Mouse (Mus musculus) bone marrow macrophage, adult 2 months (primary cell): ENCODE data around the gene Six5. TPM values are rescaled to one million over a fixed set of nuclear protein-coding genes. Genes with fewer than 3 reads are reported as not detected.
A peak's percentile ranks its signal among the peaks of the same experiment; 100 is the strongest.

Experiments used
- H3K27ac ChIP-seq: 2 replicates; pipeline ENCODE4 v1.5.1; 2012; ENCODE audit warnings: low read depth, low read length; ENCODE audit not compliant: insufficient read depth
- H3K4me1 ChIP-seq: 2 replicates; pipeline ENCODE4 v1.6.1; 2012; ENCODE audit warnings: low read length; ENCODE audit not compliant: control insufficient read depth, insufficient read depth
- H3K4me3 ChIP-seq: 2 replicates; pipeline ENCODE4 v1.5.1; 2012; ENCODE audit warnings: mild to moderate bottlenecking, low read length, moderate library complexity; ENCODE audit not compliant: insufficient read depth
- CTCF ChIP-seq: IDR thresholded peaks from 2 replicates; pipeline ENCODE4 v1.5.1; 2012; ENCODE audit warnings: low read depth, mild to moderate bottlenecking, low read length, moderate library complexity
- POLR2A ChIP-seq: IDR thresholded peaks from 2 replicates; pipeline ENCODE4 v1.6.1; 2012; ENCODE audit warnings: mild to moderate bottlenecking, low read depth, low read length, borderline replicate concordance
- polyA plus RNA-seq: library from polyadenylated mRNA; stranded (reverse); fragments of >200 nt; gene quantifications from 2 replicates; pipeline ENCODE4 v1.2.4, GENCODE M21; 2012; ENCODE audit not compliant: missing spikeins, insufficient read depth, insufficient read length

Six5 gene
- polyA plus RNA-seq, 1 experiment: 0.36 TPM

DNA sequence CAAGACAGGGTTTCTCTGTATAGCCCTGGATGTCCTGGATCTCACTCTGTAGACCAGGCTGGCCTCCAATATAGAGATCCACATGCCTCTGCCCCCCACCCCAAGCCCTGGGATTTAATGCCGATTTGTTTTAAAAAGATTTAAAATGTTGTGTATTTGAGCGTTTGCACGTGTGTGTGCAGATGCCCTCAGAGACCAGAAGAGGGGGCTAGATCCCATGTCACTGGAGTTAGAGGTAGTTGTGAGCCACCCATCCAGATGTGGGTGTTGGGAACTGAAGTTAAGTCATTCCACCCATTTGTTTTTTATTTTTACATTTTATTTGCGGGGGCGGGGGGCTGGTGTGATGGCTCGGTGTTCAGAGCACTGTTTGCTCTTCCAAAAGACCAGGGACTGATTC lies 19.9 kb upstream of the Six5 start:
- TF ChIP-seq POLR2A: no peak
- no peak for TF ChIP-seq CTCF
- H3K4me3 ChIP-seq: no peak overlapping the region
- no peak overlapping the region for H3K27ac ChIP-seq
- peaks cover 9% of the 10 kb centered on the region for H3K4me1 ChIP-seq

DNA sequence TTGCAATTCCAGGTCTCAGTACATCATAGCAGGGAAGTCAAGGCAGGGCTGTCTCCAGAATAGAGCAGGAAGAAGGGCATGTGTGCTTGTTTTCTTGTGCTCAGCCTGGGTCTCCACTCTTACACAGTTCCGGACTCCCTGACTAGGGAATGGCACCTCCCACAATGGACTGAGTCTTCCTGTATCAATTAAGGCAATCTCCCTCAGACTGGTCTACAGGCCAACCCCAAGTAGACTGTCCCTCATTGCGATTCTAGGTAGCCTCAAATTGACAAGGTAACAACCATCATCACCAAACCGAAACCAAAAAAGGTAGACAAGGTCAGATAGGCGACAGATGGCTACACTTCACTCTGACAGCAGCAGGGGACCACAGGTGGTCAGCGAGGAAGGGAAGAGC lies 19.2 kb upstream of the Six5 start:
- TF ChIP-seq CTCF (no peak), POLR2A (no peak)
- Histone ChIP-seq H3K4me1 (peaks cover 9% of the 10 kb centered on the region), H3K27ac (no peak overlapping the region), H3K4me3 (peak overlapping the region; percentile 42; the same call in 1 of the 2 replicates)

DNA sequence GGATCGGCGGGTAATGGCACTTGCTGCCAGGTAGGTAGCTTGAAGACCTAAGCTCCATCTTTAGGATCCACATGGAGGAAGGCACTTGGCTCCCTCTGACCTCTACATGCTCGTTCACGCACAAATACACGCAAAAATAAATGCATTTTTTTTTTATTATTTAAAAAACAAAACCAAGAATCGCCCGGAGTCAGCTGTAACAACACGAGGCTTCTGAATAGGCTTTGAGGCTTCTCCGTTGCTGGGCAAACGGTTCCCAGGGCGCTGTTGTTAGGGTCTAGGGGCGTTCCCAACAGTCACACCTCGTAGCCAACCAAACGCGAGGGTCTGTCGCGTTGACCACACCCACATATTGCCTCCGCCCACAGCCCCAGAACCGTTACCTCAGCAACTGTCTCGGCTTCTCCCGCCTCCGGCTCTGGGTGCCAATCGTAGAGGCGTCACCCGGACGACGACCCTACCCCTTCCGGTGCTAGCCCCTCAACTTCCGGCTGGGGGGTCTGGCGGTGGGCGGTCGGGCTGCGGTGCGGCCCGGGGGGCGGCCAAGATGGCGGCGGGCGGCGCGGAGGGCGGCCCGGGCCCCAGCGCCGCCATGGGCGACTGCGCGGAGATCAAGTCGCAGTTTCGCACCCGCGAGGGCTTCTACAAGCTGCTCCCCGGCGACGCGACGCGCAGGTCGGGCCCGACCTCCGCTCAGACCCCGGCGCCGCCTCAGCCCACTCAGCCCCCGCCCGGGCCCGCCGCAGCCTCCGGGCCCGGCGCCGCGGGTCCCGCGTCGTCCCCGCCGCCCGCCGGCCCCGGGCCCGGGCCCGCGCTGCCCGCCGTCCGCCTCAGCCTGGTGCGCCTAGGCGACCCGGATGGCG lies 18.4 kb upstream of the Six5 start, which contains the start of gene Dmwd:
TSS of gene Dmwd (plus strand) at position 505 of the 863 bp plus-strand sequence.
- Histone ChIP-seq H3K27ac (no peak within 1 kb of the TSS), H3K4me3 (peak within 1 kb of the TSS; percentile 42), H3K4me1 (peaks cover 9% of the 10 kb centered on the region)
- TF ChIP-seq POLR2A: no peak
- no peak for TF ChIP-seq CTCF

DNA sequence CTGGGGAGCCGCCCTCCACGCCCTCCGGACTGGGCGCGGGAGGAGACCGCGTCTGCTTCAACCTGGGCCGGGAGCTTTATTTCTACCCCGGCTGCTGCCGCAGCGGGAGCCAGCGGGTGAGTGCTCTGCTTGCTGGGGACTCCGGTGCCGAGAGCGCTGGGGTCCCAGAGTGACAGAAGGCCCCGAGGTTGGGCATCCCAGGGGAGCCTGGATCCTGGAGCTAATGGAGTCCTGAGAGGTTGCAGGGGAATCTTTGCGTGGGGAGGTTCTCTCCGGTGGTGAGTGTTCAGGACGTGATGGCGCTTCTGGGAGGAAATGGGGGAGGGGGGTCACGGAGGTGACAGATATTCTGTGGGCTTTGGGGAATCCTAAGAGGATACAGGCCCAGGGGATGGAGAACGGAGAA lies 17.8 kb upstream of the Six5 start:
- H3K4me1 ChIP-seq: peaks cover 9% of the 10 kb centered on the region
- TF ChIP-seq POLR2A (no peak), CTCF (no peak)
- peak overlapping the region; percentile 42 for H3K4me3 ChIP-seq
- no peak overlapping the region for H3K27ac ChIP-seq

DNA sequence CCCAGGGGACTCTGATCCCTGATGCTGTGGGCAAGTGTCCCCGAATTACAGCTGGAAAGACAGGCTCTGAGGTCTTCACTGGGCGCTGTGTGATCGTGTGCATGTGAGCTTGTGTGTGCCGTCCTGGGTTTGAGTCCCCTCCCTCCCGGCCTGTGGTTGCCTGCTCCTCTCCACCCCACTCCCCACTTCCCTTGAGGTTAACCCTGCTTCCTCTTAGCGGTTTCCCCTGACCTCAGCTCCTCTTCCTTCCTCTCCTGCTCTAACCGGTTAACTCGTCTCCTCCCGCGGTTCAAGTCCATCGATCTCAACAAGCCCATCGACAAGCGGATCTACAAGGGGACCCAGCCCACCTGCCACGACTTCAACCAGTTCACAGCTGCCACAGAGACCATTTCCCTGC lies 16.6 kb upstream of the Six5 start:
- H3K4me1 ChIP-seq: peaks cover 9% of the 10 kb centered on the region
- no peak for TF ChIP-seq POLR2A
- TF ChIP-seq CTCF: no peak
- no peak overlapping the region for H3K4me3 ChIP-seq
- H3K27ac ChIP-seq: no peak overlapping the region

DNA sequence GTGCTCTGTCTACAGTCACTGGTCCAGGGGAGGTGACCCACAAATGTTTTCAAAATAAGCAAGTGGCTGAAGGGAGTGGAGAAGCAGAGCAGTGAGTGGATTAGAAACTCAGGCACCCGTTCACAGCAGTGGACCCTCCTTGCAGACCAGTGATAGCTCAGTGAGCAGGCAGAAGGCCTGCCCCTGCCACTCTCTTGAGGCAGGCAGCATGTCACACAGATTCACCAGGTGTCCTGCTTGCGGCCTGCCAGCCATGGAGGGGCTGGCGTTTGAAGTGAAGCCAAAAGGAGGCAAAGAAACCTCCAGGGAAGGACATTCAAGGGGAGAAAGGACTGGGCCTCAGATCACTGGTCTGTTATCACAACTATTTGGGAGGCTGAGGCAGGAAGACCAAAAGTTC lies 15.7 kb upstream of the Six5 start:
- no peak overlapping the region for H3K4me3 ChIP-seq
- no peak for TF ChIP-seq POLR2A
- TF ChIP-seq CTCF: no peak
- H3K4me1 ChIP-seq: peaks cover 9% of the 10 kb centered on the region
- no peak overlapping the region for H3K27ac ChIP-seq

DNA sequence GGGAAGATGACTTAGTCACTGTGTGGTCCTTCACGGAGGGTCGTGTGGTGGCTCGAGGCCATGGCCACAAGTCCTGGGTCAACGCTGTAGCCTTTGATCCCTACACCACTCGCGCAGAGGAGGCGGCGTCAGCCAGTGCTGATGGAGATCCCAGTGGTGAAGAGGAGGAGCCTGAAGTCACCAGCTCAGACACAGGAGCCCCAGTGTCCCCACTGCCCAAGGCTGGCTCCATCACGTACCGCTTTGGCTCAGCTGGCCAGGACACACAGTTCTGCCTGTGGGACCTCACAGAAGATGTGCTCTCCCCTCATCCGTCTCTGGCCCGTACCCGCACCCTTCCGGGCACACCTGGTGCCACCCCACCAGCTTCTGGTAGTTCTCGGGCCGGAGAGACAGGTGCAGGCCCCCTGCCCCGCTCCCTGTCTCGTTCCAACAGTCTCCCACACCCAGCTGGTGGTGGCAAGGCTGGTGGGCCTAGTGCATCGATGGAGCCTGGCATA lies 13.9 kb upstream of the Six5 start:
- H3K27ac ChIP-seq: no peak overlapping the region
- no peak overlapping the region for H3K4me3 ChIP-seq
- peaks cover 20% of the 10 kb centered on the region for H3K4me1 ChIP-seq
- TF ChIP-seq CTCF (no peak), POLR2A (no peak)

DNA sequence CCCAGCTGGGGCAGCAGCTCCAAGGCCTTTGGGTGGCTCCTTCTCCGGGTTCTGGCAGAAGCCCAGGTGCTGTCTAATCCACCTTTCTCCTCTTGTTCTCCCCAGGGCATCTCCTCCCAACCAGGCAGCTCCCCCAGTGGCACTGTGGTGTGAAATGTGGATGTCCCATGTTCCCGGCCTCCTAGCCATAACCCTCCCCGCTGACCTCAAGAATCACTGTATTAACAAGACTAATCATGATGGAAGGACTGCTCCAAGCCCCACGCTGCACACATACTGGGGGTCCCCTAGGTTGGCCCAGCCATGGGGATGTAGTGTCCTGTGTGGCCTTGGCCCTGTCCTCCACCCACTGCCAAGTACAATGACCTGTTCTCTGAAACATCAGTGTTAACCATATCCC lies 12.2 kb upstream of the Six5 start:
- peaks cover 24% of the 10 kb centered on the region for H3K4me1 ChIP-seq
- TF ChIP-seq POLR2A (no peak), CTCF (no peak)
- H3K27ac ChIP-seq: no peak overlapping the region
- H3K4me3 ChIP-seq: no peak overlapping the region

DNA sequence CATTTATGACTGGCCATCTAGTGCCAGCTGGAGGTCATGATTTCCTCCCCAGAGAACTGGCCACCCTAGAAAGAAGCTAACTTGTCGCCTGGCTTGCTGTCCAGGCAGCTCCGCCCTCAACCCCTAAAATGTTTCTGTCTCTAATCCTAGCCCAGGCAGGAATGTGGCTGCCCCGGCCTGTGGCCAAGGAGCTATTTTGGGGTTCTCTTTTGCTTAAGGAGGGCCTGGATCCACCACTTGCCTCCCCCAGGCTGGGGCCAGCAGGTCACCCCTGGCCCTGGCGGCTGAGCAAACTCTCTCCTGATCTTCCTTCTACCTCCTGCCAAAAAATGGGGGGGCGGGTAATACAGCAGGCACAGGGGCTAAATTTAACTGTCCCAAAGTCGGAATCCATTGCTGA lies 11.3 kb upstream of the Six5 start:
- no peak for TF ChIP-seq POLR2A
- no peak for TF ChIP-seq CTCF
- Histone ChIP-seq H3K4me3 (no peak overlapping the region), H3K4me1 (peaks cover 16% of the 10 kb centered on the region), H3K27ac (no peak overlapping the region)

DNA sequence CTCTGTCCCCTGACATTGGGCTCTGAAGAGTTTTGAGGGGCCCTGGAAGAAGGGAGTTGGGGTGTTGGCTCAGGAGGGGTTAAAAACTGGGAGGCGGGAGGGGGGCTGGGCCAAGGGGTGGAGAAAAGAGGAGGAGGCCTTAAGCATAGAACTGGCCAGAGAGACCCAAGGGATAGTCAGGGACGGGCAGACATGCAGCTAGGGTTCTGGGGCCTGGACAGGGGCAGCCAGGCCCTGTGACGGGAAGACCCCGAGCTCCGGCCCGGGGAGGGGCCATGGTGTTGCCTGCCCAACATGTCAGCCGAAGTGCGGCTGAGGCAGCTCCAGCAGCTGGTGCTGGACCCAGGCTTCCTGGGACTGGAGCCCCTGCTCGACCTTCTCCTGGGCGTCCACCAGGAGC lies 10.7 kb upstream of the Six5 start, which contains the start of gene Dmpk:
TSS of gene Dmpk (plus strand) at position 149 of the 400 bp plus-strand sequence.
- Histone ChIP-seq H3K4me3 (peak within 1 kb of the TSS; percentile 11; the same call in 1 of the 2 replicates), H3K4me1 (peaks cover 15% of the 10 kb centered on the region), H3K27ac (no peak within 1 kb of the TSS)
- TF ChIP-seq CTCF: no peak
- no peak for TF ChIP-seq POLR2A
